Mouse (Mus musculus) kidney, adult 2 months (tissue): ENCODE data around the gene Ltb4r2. TPM values are rescaled to one million over a fixed set of nuclear protein-coding genes. Genes with fewer than 3 reads are reported as not detected.

Source experiments
- DNase-seq: peaks from one replicate; pipeline ENCODE4 v3.0.0; 2021
- H3K27ac ChIP-seq: fragments of 200-500 bp; 2 replicates; pipeline ENCODE4 v1.5.1; 2012; ENCODE audit warnings: low read depth, low read length, control low read depth, inconsistent platforms; ENCODE audit not compliant: insufficient read depth
- H3K27me3 ChIP-seq: fragments of 200-500 bp; replicated peaks from 2 replicates; pipeline ENCODE4 v1.6.1; 2012; ENCODE audit warnings: mild to moderate bottlenecking, moderate library complexity, low read length, inconsistent platforms; ENCODE audit not compliant: control insufficient read depth, insufficient read depth
- H3K36me3 ChIP-seq: fragments of 200-500 bp; 2 replicates; pipeline ENCODE4 v1.6.1; 2012; ENCODE audit warnings: mild to moderate bottlenecking, moderate library complexity, low read length, inconsistent platforms; ENCODE audit not compliant: control insufficient read depth, insufficient read depth
- H3K4me1 ChIP-seq: fragments of 200-500 bp; 2 replicates; pipeline ENCODE4 v1.6.1; 2011; ENCODE audit warnings: low read length; ENCODE audit not compliant: control insufficient read depth, insufficient read depth
- H3K4me3 ChIP-seq: fragments of 200-500 bp; 2 replicates; pipeline ENCODE4 v1.5.1; 2011; ENCODE audit warnings: mild to moderate bottlenecking, low read depth, low read length, control low read depth; ENCODE audit not compliant: insufficient read depth
- CTCF ChIP-seq: fragments of 200-500 bp; conservative IDR thresholded peaks from 2 replicates; pipeline ENCODE4 v1.5.1; 2011; ENCODE audit warnings: low read depth, mild to moderate bottlenecking, control low read depth, low read length, moderate library complexity, mixed read lengths; ENCODE audit not compliant: insufficient read depth, insufficient read length
- POLR2A ChIP-seq: fragments of 200-500 bp; IDR thresholded peaks from one replicate; pipeline ENCODE4 v1.6.1; 2011; ENCODE audit warnings: low read depth, low read length, control low read depth
- WGBS: fragments of 180-500 bp; shearing (Covaris S2); methylation state at CpG from one replicate; pipeline ENCODE4 v1.1.7; 2018; 5-methylcytosine and 5-hydroxymethylcytosine counted together
- polyA plus RNA-seq: library from polyadenylated mRNA; depleted of rRNA; stranded (reverse); fragments of >200 nt; gene quantifications from 2 replicates; pipeline ENCODE4 v1.2.3, GENCODE M21; 2012

Ltb4r2 gene
- polyA plus RNA-seq, 1 experiment, result 0.56 TPM

- 88% methylated on average over 16 of the region's 16 CpGs for WGBS
- DNase-seq, result no peak
- Histone ChIP-seq H3K27ac (no peak overlapping the region), H3K4me3 (no peak overlapping the region), H3K27me3 (no peaks in the 10 kb centered on the region), H3K36me3 (no peaks in the 10 kb centered on the region), H3K4me1 (no peaks in the 10 kb centered on the region)
- TF ChIP-seq CTCF (no peak), POLR2A (no peak)
Measured at GRCm38 (mm10) chr14:55769087-55769703, 8.0 kb downstream of the Ltb4r2 start.

- H3K36me3 ChIP-seq, result no peaks in the 10 kb centered on the region
- H3K27ac ChIP-seq, result no peak overlapping the region
- H3K4me1 ChIP-seq, result no peaks in the 10 kb centered on the region
- H3K27me3 ChIP-seq, result no peaks in the 10 kb centered on the region
- TF ChIP-seq CTCF (no peak), POLR2A (no peak)
- no peak overlapping the region for H3K4me3 ChIP-seq
- no peak for DNase-seq
- 76% methylated on average over 7 of the region's 7 CpGs for WGBS
Measured at GRCm38 (mm10) chr14:55776711-55777110, 15.5 kb downstream of the Ltb4r2 start.

- no peak for TF ChIP-seq CTCF
- TF ChIP-seq POLR2A, result no peak
- Histone ChIP-seq H3K36me3 (no peaks in the 10 kb centered on the region), H3K27me3 (no peaks in the 10 kb centered on the region), H3K27ac (no peak overlapping the region), H3K4me3 (no peak overlapping the region), H3K4me1 (no peaks in the 10 kb centered on the region)
- no peak for DNase-seq
- 53% methylated on average over 3 of the region's 3 CpGs for WGBS
Measured at GRCm38 (mm10) chr14:55777176-55777575, 15.9 kb downstream of the Ltb4r2 start.

- TF ChIP-seq CTCF, result no peak
- TF ChIP-seq POLR2A, result no peak
- H3K4me3 ChIP-seq, result no peak overlapping the region
- H3K27me3 ChIP-seq, result no peaks in the 10 kb centered on the region
- H3K4me1 ChIP-seq, result no peaks in the 10 kb centered on the region
- H3K36me3 ChIP-seq, result no peaks in the 10 kb centered on the region
- WGBS, result 85% methylated on average over 11 of the region's 11 CpGs
- no peak for DNase-seq
- no peak overlapping the region for H3K27ac ChIP-seq
Measured at GRCm38 (mm10) chr14:55777806-55778205, 16.6 kb downstream of the Ltb4r2 start.

GRCm38 (mm10) chr14:55778686-55779085 is 17.5 kb downstream of the Ltb4r2 start:
- Histone ChIP-seq H3K27me3 (no peaks in the 10 kb centered on the region), H3K36me3 (no peaks in the 10 kb centered on the region), H3K27ac (no peak overlapping the region), H3K4me3 (no peak overlapping the region), H3K4me1 (no peaks in the 10 kb centered on the region)
- whole genome bisulfite sequencing, result 85% methylated on average over 15 of the region's 15 CpGs
- TF ChIP-seq CTCF, result no peak
- TF ChIP-seq POLR2A, result no peak
- no peak for DNase-seq

- H3K4me3 ChIP-seq, result no peak overlapping the region
- 67% methylated on average over 16 of the region's 16 CpGs for WGBS
Measured at GRCm38 (mm10) chr14:55779656-55780055, 18.4 kb downstream of the Ltb4r2 start.

GRCm38 (mm10) chr14:55780736-55781135 is 19.5 kb downstream of the Ltb4r2 start:
- H3K27me3 ChIP-seq, result no peaks in the 10 kb centered on the region
- 82% methylated on average over 11 of the region's 11 CpGs for WGBS
- no peak for DNase-seq
- TF ChIP-seq CTCF, result no peak
- TF ChIP-seq POLR2A, result no peak
- H3K4me1 ChIP-seq, result no peaks in the 10 kb centered on the region
- no peak overlapping the region for H3K27ac ChIP-seq
- no peak overlapping the region for H3K4me3 ChIP-seq
- H3K36me3 ChIP-seq, result no peaks in the 10 kb centered on the region

More at GRCm38 (mm10) chr14:55779656-55780055, 18.4 kb downstream of the Ltb4r2 start:
- no peak for DNase-seq
- H3K27ac ChIP-seq, result no peak overlapping the region
- no peak for TF ChIP-seq CTCF
- TF ChIP-seq POLR2A, result no peak
- H3K4me1 ChIP-seq, result no peaks in the 10 kb centered on the region
- no peaks in the 10 kb centered on the region for H3K36me3 ChIP-seq
- H3K27me3 ChIP-seq, result no peaks in the 10 kb centered on the region
